Mouse (Mus musculus) erythroblast, embryonic 14.5 days (primary cell): Measurements from ENCODE around the gene Chchd1.

Experiments used
- GATA1 ChIP-seq: IDR thresholded peaks from 2 replicates; pipeline ENCODE4 v1.6.1; 2012; ENCODE audit warnings: low read length, inconsistent platforms, mixed read lengths
- TAL1 ChIP-seq: IDR thresholded peaks from 3 replicates; pipeline ENCODE4 v1.6.1; 2012; ENCODE audit warnings: low read length, inconsistent platforms, mixed read lengths

DNA sequence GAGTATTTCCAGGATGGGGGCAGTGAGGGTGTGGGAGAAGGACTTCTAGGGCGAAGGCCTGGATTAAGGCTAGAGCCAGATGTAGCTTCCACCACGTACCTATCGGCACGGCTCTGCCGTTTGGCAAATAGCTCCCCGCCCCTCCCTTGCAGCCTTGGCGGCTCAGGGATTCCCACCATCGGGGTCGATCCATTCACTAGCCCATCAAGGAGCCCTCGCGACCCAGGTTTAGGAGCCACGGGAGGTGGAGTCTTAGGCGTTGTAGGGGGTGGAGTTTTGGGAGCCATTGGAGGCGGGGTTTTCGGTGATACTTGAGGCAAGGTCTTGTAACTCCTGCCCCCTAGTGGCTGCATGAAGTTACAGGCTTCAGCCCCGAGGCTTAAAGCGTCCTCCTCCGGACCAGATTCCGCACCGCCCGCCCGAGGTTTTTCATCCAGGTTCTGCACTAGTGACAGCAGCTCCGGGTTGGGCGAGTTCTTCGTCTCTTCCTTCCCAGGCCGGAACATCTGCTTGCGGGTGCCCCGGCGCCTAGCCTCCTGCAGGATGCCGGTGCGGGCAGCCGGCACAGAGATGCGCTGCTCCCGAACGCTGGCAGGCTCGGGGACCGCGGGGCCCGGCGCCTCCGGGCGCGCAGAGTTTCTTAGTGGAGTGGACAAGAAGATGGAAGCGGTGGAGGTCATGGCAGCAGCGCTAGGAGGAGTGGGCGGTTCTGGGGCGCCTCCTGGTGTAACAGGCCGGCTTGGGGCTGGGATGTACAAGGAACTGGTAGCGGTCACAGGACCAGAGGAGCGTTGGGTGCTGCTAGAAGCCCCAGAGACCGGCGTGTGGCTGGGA lies 41.8 kb upstream of the Chchd1 start:
- TF ChIP-seq TAL1 = no peak
- no peak for TF ChIP-seq GATA1
